Mouse (Mus musculus) cerebellum, adult 2 months (tissue): ENCODE data around the gene Cd34. TPM values are rescaled to one million over a fixed set of nuclear protein-coding genes. Genes with fewer than 3 reads are reported as not detected.

ENCODE experiments used
- DNase-seq, 2 experiments: peaks; one replicate each; pipeline ENCODE4 v3.0.0; 2021
- H3K27ac ChIP-seq: fragments of 200-500 bp; 2 replicates; pipeline ENCODE4 v1.5.1; 2012; ENCODE audit warnings: low read length, control low read depth, inconsistent platforms; ENCODE audit not compliant: insufficient read depth
- H3K27me3 ChIP-seq: fragments of 200-500 bp; 2 replicates; pipeline ENCODE4 v1.6.1; 2012; ENCODE audit warnings: inconsistent platforms, mild to moderate bottlenecking, low read length, moderate library complexity; ENCODE audit not compliant: control insufficient read depth, insufficient read depth
- H3K4me1 ChIP-seq: fragments of 200-500 bp; 2 replicates; pipeline ENCODE4 v1.6.1; 2011; ENCODE audit warnings: low read length; ENCODE audit not compliant: control insufficient read depth, insufficient read depth
- H3K4me3 ChIP-seq: fragments of 200-500 bp; replicated peaks from 2 replicates; pipeline ENCODE3; 2011; ENCODE audit warnings: mild to moderate bottlenecking, low read depth, low read length, control low read depth; ENCODE audit not compliant: insufficient read depth
- CTCF ChIP-seq: fragments of 200-500 bp; IDR thresholded peaks from 2 replicates; pipeline ENCODE4 v1.5.1; 2011; ENCODE audit warnings: low read depth, mild to moderate bottlenecking, control low read depth, low read length, moderate library complexity, borderline replicate concordance; ENCODE audit not compliant: insufficient read depth
- POLR2A ChIP-seq: fragments of 200-500 bp; IDR thresholded peaks from 2 replicates; pipeline ENCODE4 v1.6.1; 2011; ENCODE audit warnings: low read length, control low read depth, borderline replicate concordance; ENCODE audit not compliant: insufficient read depth
- WGBS: fragments of 180-500 bp; shearing (Covaris S2); methylation state at CpG from one replicate; pipeline ENCODE4 v1.1.7; 2018; 5-methylcytosine and 5-hydroxymethylcytosine counted together
- polyA plus RNA-seq: library from polyadenylated mRNA; depleted of rRNA; stranded (reverse); fragments of >200 nt; gene quantifications from 2 replicates; pipeline ENCODE4 v1.2.3, GENCODE M21; 2012; rRNA removed

Gene Cd34
- polyA plus RNA-seq, 1 experiment, result 16.0 TPM

- H3K27ac ChIP-seq, result no peak overlapping the region
- TF ChIP-seq CTCF, result no peak
- TF ChIP-seq POLR2A, result no peak
- WGBS, result 85% methylated on average over 5 of the region's 5 CpGs
- no peaks in the 10 kb centered on the region for H3K27me3 ChIP-seq
- DNase-seq, result no peak
- H3K4me3 ChIP-seq, result no peak overlapping the region
- H3K4me1 ChIP-seq, result peaks cover 8% of the 10 kb centered on the region; the same call in 1 of the 2 replicates
Observed at GRCm38 (mm10) chr1:194994262-194994661, 55.6 kb downstream of the Cd34 start.

- Histone ChIP-seq H3K27ac (no peak overlapping the region), H3K27me3 (no peaks in the 10 kb centered on the region), H3K4me3 (no peak overlapping the region), H3K4me1 (peaks cover 8% of the 10 kb centered on the region; the same call in 1 of the 2 replicates)
- no peak for DNase-seq
- WGBS, result 93% methylated on average over 2 of the region's 2 CpGs
- TF ChIP-seq CTCF, result no peak
- no peak for TF ChIP-seq POLR2A
Observed at GRCm38 (mm10) chr1:194995196-194995595, 56.6 kb downstream of the Cd34 start.

DNA sequence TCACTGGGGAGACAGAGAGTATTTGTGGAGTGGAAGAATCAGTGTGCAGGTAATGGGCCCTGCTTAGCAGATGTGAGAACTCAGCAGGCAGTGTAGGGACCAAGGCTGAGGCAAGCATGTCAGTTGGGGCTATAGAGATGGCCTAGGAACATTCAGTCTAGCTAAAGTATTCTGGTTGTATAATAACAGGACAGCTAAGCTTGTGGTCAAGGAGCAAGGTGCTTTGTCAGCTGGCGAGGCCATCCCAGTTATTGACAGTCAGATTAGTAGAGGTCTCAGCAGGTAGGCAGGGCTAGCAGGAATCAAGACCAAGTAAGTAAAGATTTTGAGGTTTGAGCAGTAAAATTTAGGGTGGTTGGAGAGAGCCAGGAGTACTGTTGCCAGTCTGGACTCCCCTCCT is 59.8 kb downstream of the Cd34 start:
- DNase-seq, result no peak
- Histone ChIP-seq H3K27ac (no peak overlapping the region), H3K4me3 (no peak overlapping the region), H3K27me3 (no peaks in the 10 kb centered on the region), H3K4me1 (peaks cover 2% of the 10 kb centered on the region)
- TF ChIP-seq CTCF, result no peak
- TF ChIP-seq POLR2A, result no peak
- 78% methylated on average over 1 of the region's 1 CpGs for WGBS

GRCm38 (mm10) chr1:195003328-195003727 is 64.7 kb downstream of the Cd34 start:
- no peak for TF ChIP-seq POLR2A
- no peak for TF ChIP-seq CTCF
- 79% methylated on average over 4 of the region's 4 CpGs for WGBS
- no peaks in the 10 kb centered on the region for H3K27me3 ChIP-seq
- H3K4me3 ChIP-seq, result no peak overlapping the region
- H3K4me1 ChIP-seq, result peaks cover 2% of the 10 kb centered on the region; the same call in 1 of the 2 replicates
- no peak for DNase-seq
- no peak overlapping the region for H3K27ac ChIP-seq

DNA sequence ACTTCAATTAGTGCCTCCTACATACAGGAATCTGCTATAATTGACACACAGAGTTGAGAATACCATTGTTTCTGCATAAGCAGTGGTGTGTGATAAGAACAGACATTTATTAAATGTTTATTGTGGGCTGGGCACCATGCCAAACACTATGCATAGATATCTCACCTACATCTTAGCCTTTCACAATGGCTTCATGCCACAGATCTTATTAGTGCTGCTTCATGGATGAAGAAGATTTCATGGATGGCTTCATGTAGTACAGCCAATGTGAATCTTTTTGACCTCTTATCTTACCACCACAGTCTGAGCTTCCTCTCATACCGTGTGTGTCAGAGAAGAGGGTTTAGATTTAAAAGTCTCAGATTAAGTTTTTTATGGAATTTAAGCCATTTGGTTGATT is 65.6 kb downstream of the Cd34 start:
- DNase-seq, result no peak
- no peak overlapping the region for H3K27ac ChIP-seq

DNA sequence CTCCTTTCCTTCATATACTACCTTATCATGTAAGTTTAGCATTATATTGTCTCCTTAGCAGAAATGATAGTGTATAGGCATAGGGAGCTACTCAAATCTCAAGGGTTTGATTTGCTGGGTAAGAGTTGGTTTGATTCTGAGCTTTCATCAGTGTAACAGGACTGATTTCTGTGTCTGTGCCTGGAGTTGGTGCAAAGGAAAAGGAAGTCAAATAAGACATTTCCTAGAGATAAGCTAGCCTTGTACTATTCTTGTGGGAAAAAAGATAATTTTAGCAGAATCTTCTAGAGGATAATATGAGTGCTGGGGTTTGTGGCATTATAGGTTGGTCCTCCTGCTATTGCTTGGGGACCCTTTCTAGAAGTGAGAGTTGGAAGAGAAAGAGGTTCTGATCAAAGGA is 67.6 kb downstream of the Cd34 start:
- no peak overlapping the region for H3K4me3 ChIP-seq
- no peak for TF ChIP-seq CTCF
- TF ChIP-seq POLR2A, result no peak
- no peaks in the 10 kb centered on the region; the same call in 1 of the 2 replicates for H3K4me1 ChIP-seq
- H3K27ac ChIP-seq, result no peak overlapping the region
- no peaks in the 10 kb centered on the region for H3K27me3 ChIP-seq
- no peak for DNase-seq

More for the DNA sequence above, 65.6 kb downstream of the Cd34 start:
- WGBS, result 74% methylated on average over 1 of the region's 1 CpGs
- Histone ChIP-seq H3K27me3 (no peaks in the 10 kb centered on the region), H3K4me1 (no peaks in the 10 kb centered on the region; the same call in 1 of the 2 replicates), H3K4me3 (no peak overlapping the region)
- TF ChIP-seq CTCF (no peak), POLR2A (no peak)

Other genes starting within 250 kb of the Cd34 start
- 5.5 and 6.1 TPM in 2 replicates for gene Cd46, start 153.4 kb downstream of the Cd34 start, polyA plus RNA-seq
- 26.6 and 29.0 TPM in 2 replicates for gene Cr1l, start 192.8 kb downstream of the Cd34 start, polyA plus RNA-seq
- gene Cr2, start 237.9 kb downstream of the Cd34 start, polyA plus RNA-seq, result 0.29 and 0.41 TPM in 2 replicates